Mouse (Mus musculus) frontal cortex, postnatal 25 days (tissue): Measurements from ENCODE around the gene Atf6.

Source experiments
- DNase-seq, 2 experiments: peaks; one replicate each; pipeline ENCODE4 v3.0.0; 2022; ENCODE audit warnings: low spot score in 2 of 2

Atf6 gene

GRCm38 (mm10) chr1:170771437-170772003 lies 96.1 kb downstream of the Atf6 start:
- no peak for DNase-seq

GRCm38 (mm10) chr1:170770691-170771090 lies 96.9 kb downstream of the Atf6 start:
- no peak for DNase-seq

- no peak for DNase-seq
Observed at GRCm38 (mm10) chr1:170766997-170767396, 100.6 kb downstream of the Atf6 start.

GRCm38 (mm10) chr1:170764798-170765197 lies 102.8 kb downstream of the Atf6 start:
- DNase-seq, result no peak

GRCm38 (mm10) chr1:170761634-170762033 lies 105.9 kb downstream of the Atf6 start:
- no peak for DNase-seq

- DNase-seq, result no peak
Observed at GRCm38 (mm10) chr1:170753597-170753996, 114.0 kb downstream of the Atf6 start.

GRCm38 (mm10) chr1:170751797-170752196 lies 115.8 kb downstream of the Atf6 start:
- DNase-seq, result peak in 1 of 2 experiments; percentile 5

- DNase-seq, result no peak
Observed at GRCm38 (mm10) chr1:170746523-170746922, 121.0 kb downstream of the Atf6 start.

GRCm38 (mm10) chr1:170741497-170742246 lies 125.9 kb downstream of the Atf6 start:
- no peak for DNase-seq

- DNase-seq, result no peak
Observed at GRCm38 (mm10) chr1:170734866-170735265, 132.7 kb downstream of the Atf6 start.

- no peak for DNase-seq
Observed at GRCm38 (mm10) chr1:170732596-170732890, 135.0 kb downstream of the Atf6 start.

GRCm38 (mm10) chr1:170731865-170732595 lies 135.5 kb downstream of the Atf6 start:
- no peak for DNase-seq

GRCm38 (mm10) chr1:170729267-170729962 lies 138.2 kb downstream of the Atf6 start:
- DNase-seq, result no peak

GRCm38 (mm10) chr1:170728524-170728923 lies 139.0 kb downstream of the Atf6 start:
- no peak for DNase-seq

GRCm38 (mm10) chr1:170721560-170721959 lies 146.0 kb downstream of the Atf6 start:
- no peak for DNase-seq

GRCm38 (mm10) chr1:170718133-170718810 lies 149.3 kb downstream of the Atf6 start:
- no peak for DNase-seq

- DNase-seq, result no peak
Observed at GRCm38 (mm10) chr1:170717241-170717828, 150.2 kb downstream of the Atf6 start.

- DNase-seq, result no peak
Observed at GRCm38 (mm10) chr1:170711731-170712130, 155.8 kb downstream of the Atf6 start.

- DNase-seq, result no peak
Observed at GRCm38 (mm10) chr1:170709969-170710368, 157.6 kb downstream of the Atf6 start.

- DNase-seq, result no peak
Observed at GRCm38 (mm10) chr1:170709481-170709880, 158.1 kb downstream of the Atf6 start.

GRCm38 (mm10) chr1:170709034-170709433 lies 158.5 kb downstream of the Atf6 start:
- no peak for DNase-seq
